Mouse (Mus musculus): ENCODE results near the gene Eef1a1. TPM values are rescaled to one million over a fixed set of nuclear protein-coding genes. Genes with fewer than 3 reads are reported as not detected.
"Not testable (repeated sequence)": the region's sequence is repeated elsewhere in the genome, so short reads cannot be mapped to it uniquely, and the experiment has no call there.

Gene Eef1a1
- polyA plus RNA-seq, 1 experiment, result 3,710 TPM

DNA sequence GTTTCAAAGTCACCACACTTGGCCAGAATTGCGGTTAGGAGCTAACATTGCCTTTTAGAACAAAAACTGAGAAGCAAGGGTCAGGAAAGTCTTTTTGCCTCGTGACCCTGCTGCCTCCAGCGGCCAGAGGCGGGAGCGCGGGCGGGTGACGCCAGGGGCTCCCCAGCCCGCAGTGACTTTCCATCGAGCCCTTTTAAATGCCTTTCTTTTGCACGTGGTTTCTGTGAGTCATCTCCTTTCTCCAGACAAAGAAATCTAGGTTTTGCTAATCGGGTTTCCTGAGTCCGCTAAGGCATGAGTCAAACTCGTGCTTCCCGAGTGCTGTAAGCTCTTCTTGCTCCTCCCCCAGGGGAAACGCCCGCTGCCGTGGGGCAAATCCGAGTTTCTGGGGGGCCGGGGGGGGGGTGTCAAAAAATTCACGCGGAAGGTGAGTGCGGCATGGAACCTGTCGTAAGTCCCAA, 38.4 kb upstream of the Eef1a1 start:
- WGBS, result under 1% methylated on average over 24 of the region's 24 CpGs
- H3K4me3 ChIP-seq (replicated peaks; ENCODE audit: control insufficient read depth, low read depth, low read length), result peak overlapping the region; percentile 53

GRCm38 (mm10) chr9:78526206-78526605, 37.3 kb upstream of the Eef1a1 start:
- no peaks in the 10 kb centered on the region; the same call in 1 of the 2 replicates for H3K4me1 ChIP-seq (ENCODE audit: control insufficient read depth, insufficient read depth, low read length)
- no peak overlapping the region for H3K4me3 ChIP-seq (replicated peaks; ENCODE audit: control insufficient read depth, low read depth, low read length)
- H3K27ac ChIP-seq (ENCODE audit: control insufficient read depth, insufficient read depth, low read depth, low read length, poor library complexity), result no peak overlapping the region
- TF ChIP-seq CTCF (IDR thresholded peaks at IDR 0.05; ENCODE audit: control insufficient read depth, insufficient read depth, low read length), result no peak
- no peak for TF ChIP-seq POLR2A (IDR thresholded peaks at IDR 0.05; ENCODE audit: borderline replicate concordance, control insufficient read depth, low read depth, low read length)
- 62% methylated on average over 2 of the region's 2 CpGs for WGBS

More for the DNA sequence above, 38.4 kb upstream of the Eef1a1 start:
- Histone ChIP-seq H3K27ac (ENCODE audit: control insufficient read depth, insufficient read depth, low read depth, low read length, poor library complexity) (no peak overlapping the region), H3K4me1 (ENCODE audit: control insufficient read depth, insufficient read depth, low read length) (no peaks in the 10 kb centered on the region; the same call in 1 of the 2 replicates)
- TF ChIP-seq CTCF (IDR thresholded peaks at IDR 0.05; ENCODE audit: control insufficient read depth, insufficient read depth, low read length), result peak; percentile 68
- TF ChIP-seq POLR2A (IDR thresholded peaks at IDR 0.05; ENCODE audit: borderline replicate concordance, control insufficient read depth, low read depth, low read length), result no peak

GRCm38 (mm10) chr9:78525451-78526135, 36.6 kb upstream of the Eef1a1 start:
- Histone ChIP-seq H3K27ac (ENCODE audit: control insufficient read depth, insufficient read depth, low read depth, low read length, poor library complexity) (no peak overlapping the region), H3K4me1 (ENCODE audit: control insufficient read depth, insufficient read depth, low read length) (peaks cover 2% of the 10 kb centered on the region; the same call in 1 of the 2 replicates), H3K4me3 (replicated peaks; ENCODE audit: control insufficient read depth, low read depth, low read length) (no peak overlapping the region)
- 90% methylated on average over 17 of the region's 17 CpGs for WGBS
- TF ChIP-seq POLR2A (IDR thresholded peaks at IDR 0.05; ENCODE audit: borderline replicate concordance, control insufficient read depth, low read depth, low read length), result no peak
- no peak for TF ChIP-seq CTCF (IDR thresholded peaks at IDR 0.05; ENCODE audit: control insufficient read depth, insufficient read depth, low read length)

- Histone ChIP-seq H3K4me3 (replicated peaks; ENCODE audit: control insufficient read depth, low read depth, low read length) (peak overlapping the region; percentile 3), H3K4me1 (ENCODE audit: control insufficient read depth, insufficient read depth, low read length) (peaks cover 2% of the 10 kb centered on the region; the same call in 1 of the 2 replicates), H3K27ac (ENCODE audit: control insufficient read depth, insufficient read depth, low read depth, low read length, poor library complexity) (no peak overlapping the region)
- TF ChIP-seq POLR2A (IDR thresholded peaks at IDR 0.05; ENCODE audit: borderline replicate concordance, control insufficient read depth, low read depth, low read length), result no peak
- peak; percentile 36 for TF ChIP-seq CTCF (IDR thresholded peaks at IDR 0.05; ENCODE audit: control insufficient read depth, insufficient read depth, low read length)
- WGBS, result 13% methylated on average over 14 of the region's 14 CpGs
Observed at GRCm38 (mm10) chr9:78521689-78522088, 32.7 kb upstream of the Eef1a1 start.

DNA sequence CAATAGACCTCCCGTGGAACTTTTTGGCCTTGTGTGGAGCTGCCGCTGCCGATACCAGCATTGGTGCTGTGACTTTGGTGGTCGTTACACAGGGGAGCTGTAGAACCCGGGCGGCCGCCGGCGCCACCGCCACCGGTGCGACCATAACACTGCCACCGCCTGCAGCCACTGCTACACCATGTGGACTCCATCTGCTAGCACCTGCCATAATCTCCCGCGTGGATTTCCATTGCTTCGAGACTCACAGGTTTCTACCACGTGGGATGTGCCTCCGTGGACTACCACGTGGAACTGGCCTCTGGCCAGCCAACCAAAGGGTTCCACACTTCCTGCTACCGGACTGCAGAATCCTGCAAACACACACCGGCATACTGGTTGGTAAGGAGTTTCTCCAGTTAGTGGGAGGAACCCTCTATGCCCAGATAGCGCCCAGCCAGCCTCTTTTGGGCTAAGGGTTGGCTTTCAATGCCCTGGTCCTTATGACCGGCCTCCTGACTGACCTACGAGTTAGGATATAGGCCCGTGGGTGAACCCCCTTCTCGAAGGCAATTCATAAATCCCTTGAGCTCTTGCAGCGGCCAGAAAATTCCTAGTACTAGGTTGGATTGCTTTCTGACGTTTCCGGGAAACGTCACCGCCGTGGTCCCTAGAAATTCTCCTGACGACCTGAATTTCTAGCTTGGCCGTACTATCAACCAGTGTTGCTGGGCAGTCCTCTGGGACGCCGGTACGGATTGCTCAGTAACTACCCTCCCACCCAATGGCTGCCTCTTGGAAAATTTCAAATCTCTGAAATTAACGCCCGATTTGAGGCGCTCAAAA, 32.0 kb upstream of the Eef1a1 start:
- Histone ChIP-seq H3K4me3 (replicated peaks; ENCODE audit: control insufficient read depth, low read depth, low read length) (peak overlapping the region; percentile 50), H3K27ac (ENCODE audit: control insufficient read depth, insufficient read depth, low read depth, low read length, poor library complexity) (no peak overlapping the region), H3K4me1 (ENCODE audit: control insufficient read depth, insufficient read depth, low read length) (peaks cover 2% of the 10 kb centered on the region; the same call in 1 of the 2 replicates)
- TF ChIP-seq POLR2A (IDR thresholded peaks at IDR 0.05; ENCODE audit: borderline replicate concordance, control insufficient read depth, low read depth, low read length) (no peak), CTCF (IDR thresholded peaks at IDR 0.05; ENCODE audit: control insufficient read depth, insufficient read depth, low read length) (no peak)
- WGBS, result 4% methylated on average over 40 of the region's 40 CpGs

- Histone ChIP-seq H3K27ac (ENCODE audit: control insufficient read depth, insufficient read depth, low read depth, low read length, poor library complexity) (no peak overlapping the region), H3K4me1 (ENCODE audit: control insufficient read depth, insufficient read depth, low read length) (peaks cover 2% of the 10 kb centered on the region; the same call in 1 of the 2 replicates), H3K4me3 (replicated peaks; ENCODE audit: control insufficient read depth, low read depth, low read length) (no peak overlapping the region)
- TF ChIP-seq POLR2A (IDR thresholded peaks at IDR 0.05; ENCODE audit: borderline replicate concordance, control insufficient read depth, low read depth, low read length) (no peak), CTCF (IDR thresholded peaks at IDR 0.05; ENCODE audit: control insufficient read depth, insufficient read depth, low read length) (no peak)
- 42% methylated on average over 15 of the region's 15 CpGs for WGBS
Observed at GRCm38 (mm10) chr9:78520127-78520779, 31.3 kb upstream of the Eef1a1 start.

GRCm38 (mm10) chr9:78517237-78517636, 28.3 kb upstream of the Eef1a1 start:
- 75% methylated on average over 3 of the region's 3 CpGs for WGBS
- not testable (repeated sequence) for H3K4me3 ChIP-seq (replicated peaks; ENCODE audit: control insufficient read depth, low read depth, low read length); H3K27ac ChIP-seq (ENCODE audit: control insufficient read depth, insufficient read depth, low read depth, low read length, poor library complexity)

GRCm38 (mm10) chr9:78516125-78516524, 27.2 kb upstream of the Eef1a1 start:
- TF ChIP-seq POLR2A (IDR thresholded peaks at IDR 0.05; ENCODE audit: borderline replicate concordance, control insufficient read depth, low read depth, low read length) (no peak), CTCF (IDR thresholded peaks at IDR 0.05; ENCODE audit: control insufficient read depth, insufficient read depth, low read length) (no peak)
- peaks cover 2% of the 10 kb centered on the region; the same call in 1 of the 2 replicates for H3K4me1 ChIP-seq (ENCODE audit: control insufficient read depth, insufficient read depth, low read length)
- no peak overlapping the region for H3K4me3 ChIP-seq (replicated peaks; ENCODE audit: control insufficient read depth, low read depth, low read length)
- H3K27ac ChIP-seq (ENCODE audit: control insufficient read depth, insufficient read depth, low read depth, low read length, poor library complexity), result no peak overlapping the region
- 70% methylated on average over 3 of the region's 3 CpGs for WGBS

More at GRCm38 (mm10) chr9:78517237-78517636, 28.3 kb upstream of the Eef1a1 start:
- H3K4me1 ChIP-seq (ENCODE audit: control insufficient read depth, insufficient read depth, low read length), result not testable (repeated sequence)

Data from bone marrow, adult 2 months (tissue).